Mouse (Mus musculus): Measurements from ENCODE around the gene Olfr1058.
"Not testable (repeated sequence)": the region's sequence is repeated elsewhere in the genome, so short reads cannot be mapped to it uniquely, and the experiment has no call there.

Olfr1058 gene

GRCm38 (mm10) chr2:86388461-86388860, at the start of gene Olfr1058:
TSS of gene Olfr1058 (minus strand) at chr2:86388561.
- DNase-seq (ENCODE audit: low read depth, low spot score): not testable (repeated sequence)

GRCm38 (mm10) chr2:86428511-86428910, 40.1 kb upstream of the Olfr1058 start:
- not testable (repeated sequence) for DNase-seq (ENCODE audit: low read depth, low spot score)

- DNase-seq (ENCODE audit: low read depth, low spot score): not testable (repeated sequence)
These were observed 38.3 kb upstream of the Olfr1058 start, which contains the start of gene Olfr1062 for GRCm38 (mm10) chr2:86426649-86427048. TSS of gene Olfr1062 (minus strand) at chr2:86426749.

- no peak for DNase-seq (ENCODE audit: low read depth, low spot score)
These were observed 25.6 kb upstream of the Olfr1058 start, which contains the start of gene Olfr1061 for GRCm38 (mm10) chr2:86413950-86414349. TSS of gene Olfr1061 (minus strand) at chr2:86414050.

GRCm38 (mm10) chr2:86395114-86395513, 6.8 kb upstream of the Olfr1058 start:
- DNase-seq (ENCODE audit: low read depth, low spot score): no peak

- no peak for DNase-seq (ENCODE audit: low read depth, low spot score)
These were observed 10.1 kb downstream of the Olfr1058 start, which contains the start of gene Olfr1057 for GRCm38 (mm10) chr2:86378293-86378692. TSS of gene Olfr1057 (minus strand) at chr2:86378393.

- DNase-seq (ENCODE audit: low read depth, low spot score): not testable (repeated sequence)
These were observed 22.0 kb downstream of the Olfr1058 start for GRCm38 (mm10) chr2:86366342-86366741.

GRCm38 (mm10) chr2:86362369-86362768, 26.0 kb downstream of the Olfr1058 start, which contains the start of gene Olfr1056:
TSS of gene Olfr1056 (minus strand) at chr2:86362469.
- DNase-seq (ENCODE audit: low read depth, low spot score): no peak

- DNase-seq (ENCODE audit: low read depth, low spot score): not testable (repeated sequence)
These were observed 36.6 kb downstream of the Olfr1058 start for GRCm38 (mm10) chr2:86351751-86352150.

GRCm38 (mm10) chr2:86350184-86350583, 38.2 kb downstream of the Olfr1058 start, which contains the start of gene Olfr1055:
TSS of gene Olfr1055 (minus strand) at chr2:86350284.
- DNase-seq (ENCODE audit: low read depth, low spot score): no peak

GRCm38 (mm10) chr2:86335333-86335732, 53.0 kb downstream of the Olfr1058 start, which contains the start of gene Olfr1054:
TSS of gene Olfr1054 (minus strand) at chr2:86335433.
- no peak for DNase-seq (ENCODE audit: low read depth, low spot score)
